Mouse (Mus musculus): ENCODE data around the gene Clec11a. TPM values are rescaled to one million over a fixed set of nuclear protein-coding genes. Genes with fewer than 3 reads are reported as not detected.
"Not testable (repeated sequence)": the region's sequence is repeated elsewhere in the genome, so short reads cannot be mapped to it uniquely, and the experiment has no call there.

Clec11a gene
- polyA plus RNA-seq, 1 experiment from 2014 or later = 1.2 TPM

DNA sequence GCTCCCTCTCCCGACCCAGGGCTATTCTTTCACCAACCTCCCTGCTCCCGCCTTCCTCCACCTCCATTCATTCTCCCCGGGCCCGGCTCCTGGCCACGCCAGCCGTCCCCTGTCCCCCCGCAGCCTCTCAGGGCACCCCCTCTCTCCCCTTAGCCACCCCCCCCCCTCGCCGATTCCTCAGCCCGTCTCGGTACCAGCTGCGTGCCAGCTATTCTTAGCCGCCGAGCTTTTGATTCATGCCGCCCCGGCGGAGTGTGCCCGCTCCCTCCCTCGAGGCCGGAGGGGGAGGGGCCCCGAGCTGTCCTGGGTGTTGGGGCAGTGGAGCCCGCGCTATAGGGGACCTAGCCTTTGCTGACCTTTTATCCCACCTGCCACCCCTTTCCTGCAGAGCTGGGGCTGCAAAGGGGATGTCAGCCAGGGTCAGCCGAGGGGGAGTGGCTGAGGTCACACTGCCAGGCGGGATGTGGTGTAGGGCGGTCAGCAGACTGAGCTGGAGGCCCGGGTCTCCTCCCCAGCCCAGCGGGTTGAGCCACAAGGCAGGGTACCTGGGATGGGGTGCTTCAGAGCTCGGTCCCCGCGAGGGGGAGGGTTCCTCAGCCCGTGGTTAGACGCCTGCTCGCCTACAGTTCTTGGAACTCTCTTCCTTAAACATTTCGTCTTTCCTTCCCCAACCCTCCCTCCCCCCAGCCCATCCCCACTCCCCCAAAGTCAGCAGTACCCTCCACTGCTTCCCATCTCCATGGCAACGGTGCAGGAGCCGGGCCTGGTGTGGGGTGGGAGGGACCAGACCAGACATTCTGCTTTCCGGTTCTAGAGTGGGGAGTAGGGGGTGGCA, 4.4 kb upstream of the Clec11a start:
- peak overlapping the region; percentile 67 for H3K27ac ChIP-seq
- DNase-seq (ENCODE audit: low spot score) = no peak
- H3K4me3 ChIP-seq = peak overlapping the region; percentile 62
- H3K9me3 ChIP-seq = no peaks in the 10 kb centered on the region
- under 1% methylated on average over 35 of the region's 38 CpGs for WGBS
- peaks cover 94% of the 10 kb centered on the region for H3K27me3 ChIP-seq (ENCODE audit: insufficient read depth, poor library complexity, severe bottlenecking)
- peaks cover 25% of the 10 kb centered on the region for H3K4me1 ChIP-seq
- no peaks in the 10 kb centered on the region for H3K36me3 ChIP-seq

DNA sequence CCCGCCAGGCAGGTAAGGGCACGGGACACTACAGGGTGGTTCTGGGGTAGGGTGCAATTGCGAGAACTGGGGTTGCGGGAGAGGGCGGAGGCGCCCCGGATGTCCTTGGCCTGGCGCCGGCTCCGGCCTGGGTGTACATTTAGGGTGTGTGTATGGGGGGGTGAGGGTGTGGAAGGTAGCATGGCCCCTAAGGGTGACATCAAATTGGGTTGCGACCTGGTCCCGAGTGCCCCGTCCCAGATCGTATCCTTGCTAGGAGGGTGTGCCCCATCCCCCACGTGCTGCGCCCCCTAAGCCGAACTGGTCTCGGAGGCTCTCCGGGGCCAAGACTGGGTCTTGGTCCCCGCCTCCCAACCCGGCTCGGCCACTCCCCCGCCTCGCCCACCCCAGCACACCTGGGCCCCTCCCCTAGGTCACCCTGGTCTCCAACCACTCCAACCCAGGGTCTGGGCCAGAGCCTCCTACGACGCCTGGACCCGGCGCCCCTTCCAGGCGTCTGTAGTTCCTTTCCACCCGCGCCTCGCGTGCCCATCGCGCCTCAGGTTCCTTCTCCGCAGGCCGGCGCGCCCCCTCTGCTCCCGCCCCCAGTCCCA, 3.7 kb upstream of the Clec11a start:
- Histone ChIP-seq H3K27me3 (ENCODE audit: insufficient read depth, poor library complexity, severe bottlenecking) (peaks cover 93% of the 10 kb centered on the region), H3K36me3 (no peaks in the 10 kb centered on the region), H3K27ac (peak overlapping the region; percentile 67), H3K4me1 (peaks cover 31% of the 10 kb centered on the region), H3K4me3 (peak overlapping the region; percentile 62), H3K9me3 (no peaks in the 10 kb centered on the region)
- WGBS = under 1% methylated on average over 40 of the region's 40 CpGs
- no peak for DNase-seq (ENCODE audit: low spot score)

DNA sequence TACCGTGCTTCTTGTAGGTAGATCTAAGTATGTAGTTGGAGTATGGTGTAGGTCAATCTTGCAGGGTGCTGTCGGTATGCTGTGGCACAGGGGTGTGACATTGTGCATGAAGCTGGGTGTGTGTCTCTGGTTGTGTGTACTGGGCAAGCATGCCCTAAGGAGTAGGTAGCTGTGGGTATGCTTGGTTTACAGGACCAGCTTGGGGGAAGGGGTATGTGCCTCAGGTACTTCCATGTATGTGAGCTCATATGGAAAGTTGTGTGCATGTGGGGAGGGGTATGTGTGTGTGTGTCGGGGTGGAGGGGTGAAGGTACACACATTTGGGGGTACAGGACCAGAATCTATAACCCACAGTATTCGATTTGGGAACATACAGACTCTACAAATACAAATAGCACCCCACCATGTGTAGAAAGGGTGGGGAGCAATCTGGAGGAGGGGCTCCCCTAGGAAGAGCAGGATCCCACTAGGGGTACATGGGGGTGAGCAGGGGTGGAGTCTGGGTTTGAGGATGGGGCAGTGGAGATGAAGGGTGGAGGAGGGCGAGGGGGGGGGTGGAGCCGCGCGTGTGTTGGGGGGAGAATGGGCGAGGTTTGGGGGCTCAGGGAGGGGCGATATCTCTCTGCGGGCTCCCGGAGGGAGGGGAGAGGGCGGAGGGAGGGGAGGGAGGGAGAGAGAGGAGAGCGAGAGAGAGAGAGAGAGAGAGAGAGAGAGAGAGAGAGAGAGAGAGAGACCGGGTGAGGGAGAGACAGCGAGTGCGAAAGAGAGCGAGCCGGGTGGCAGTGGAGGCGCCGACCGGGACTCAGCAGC, 3.0 kb upstream of the Clec11a start, which contains the start of gene Shank1:
Gene Shank1 (plus strand): TSS at position 779 of the 810 bp plus-strand sequence.
- H3K27ac ChIP-seq = peak within 1 kb of the TSS; percentile 67
- no peaks in the 10 kb centered on the region for H3K9me3 ChIP-seq
- peak within 1 kb of the TSS; percentile 62 for H3K4me3 ChIP-seq
- WGBS = 18% methylated on average over 12 of the region's 22 CpGs
- peaks cover 31% of the 10 kb centered on the region for H3K4me1 ChIP-seq
- H3K36me3 ChIP-seq = no peaks in the 10 kb centered on the region
- DNase-seq (ENCODE audit: low spot score) = no peak
- H3K27me3 ChIP-seq (ENCODE audit: insufficient read depth, poor library complexity, severe bottlenecking) = peaks cover 91% of the 10 kb centered on the region

DNA sequence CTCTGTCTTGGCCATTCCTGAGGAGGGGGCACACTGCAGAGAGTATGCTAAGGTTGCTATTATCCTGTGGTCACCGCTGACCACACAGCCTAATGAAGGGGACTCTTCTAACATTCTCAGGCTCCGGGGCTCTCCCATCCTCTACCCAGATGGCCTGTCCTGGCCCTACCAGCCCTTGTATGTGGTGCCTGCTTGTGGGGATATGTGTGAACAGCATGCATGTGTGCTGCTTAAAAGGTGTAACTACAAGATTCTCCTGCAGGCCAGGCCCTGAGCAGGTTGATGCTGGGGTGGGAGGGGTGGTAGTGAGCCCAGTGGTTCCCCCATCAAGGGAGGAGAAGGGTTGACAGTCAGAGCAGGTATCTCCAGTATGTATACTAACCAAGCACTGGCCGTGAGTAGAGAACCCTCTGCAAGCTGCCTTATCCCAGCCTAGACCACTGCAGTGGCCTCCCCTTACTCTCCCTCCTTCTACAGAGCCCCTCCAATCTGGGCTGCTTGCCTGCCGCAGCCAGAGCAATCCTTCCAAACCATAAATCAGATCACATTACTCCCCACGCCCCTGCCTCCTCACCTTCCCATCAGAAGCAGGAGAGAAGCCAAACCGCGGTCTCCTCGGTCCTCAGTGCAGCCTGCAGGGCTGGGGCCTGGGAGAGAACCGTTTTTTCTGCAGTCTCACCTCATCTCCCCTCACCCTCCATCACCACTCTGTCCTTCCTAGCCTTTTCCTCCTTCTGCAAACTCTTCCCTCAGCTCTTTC, 739 bp upstream of the Clec11a start:
- peaks cover 37% of the 10 kb centered on the region for H3K4me1 ChIP-seq

DNA sequence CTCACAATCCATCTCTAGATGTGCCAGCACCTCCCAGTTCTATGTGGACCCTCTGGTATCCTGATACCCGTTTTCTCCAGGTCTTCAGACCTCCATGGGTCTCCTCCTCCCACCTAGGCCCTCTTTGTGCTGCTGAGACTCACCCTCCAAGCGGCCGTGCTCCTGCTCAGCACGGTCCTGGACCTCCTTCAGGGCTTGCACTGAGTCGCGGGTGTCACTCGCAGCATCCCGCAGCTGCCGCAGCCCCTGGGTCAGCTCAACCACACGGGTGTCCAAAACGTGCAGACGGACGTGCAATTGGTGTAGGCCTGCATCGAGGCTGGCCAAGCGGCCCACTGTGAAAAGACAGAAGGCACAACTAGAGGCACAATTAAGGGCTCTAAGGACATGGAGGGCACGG, 1.0 kb downstream of the Clec11a start:
- no peaks in the 10 kb centered on the region for H3K9me3 ChIP-seq
- peak overlapping the region; percentile 67 for H3K4me3 ChIP-seq
- 10% methylated on average over 16 of the region's 16 CpGs for WGBS
- H3K27me3 ChIP-seq (ENCODE audit: insufficient read depth, poor library complexity, severe bottlenecking) = peaks cover 51% of the 10 kb centered on the region
- peaks cover 20% of the 10 kb centered on the region for H3K4me1 ChIP-seq
- H3K27ac ChIP-seq = 0 out of 2 replicates have a peak overlapping the region, but pooled peaks have one; percentile 54
- no peaks in the 10 kb centered on the region for H3K36me3 ChIP-seq
- DNase-seq (ENCODE audit: low spot score) = no peak

More for the DNA sequence above, 739 bp upstream of the Clec11a start:
- Histone ChIP-seq H3K36me3 (no peaks in the 10 kb centered on the region), H3K4me3 (no peak overlapping the region), H3K9me3 (no peaks in the 10 kb centered on the region), H3K27ac (no peak overlapping the region), H3K27me3 (ENCODE audit: insufficient read depth, poor library complexity, severe bottlenecking) (peaks cover 68% of the 10 kb centered on the region)
- WGBS = 42% methylated on average over 9 of the region's 9 CpGs
- DNase-seq (ENCODE audit: low spot score) = no peak

DNA sequence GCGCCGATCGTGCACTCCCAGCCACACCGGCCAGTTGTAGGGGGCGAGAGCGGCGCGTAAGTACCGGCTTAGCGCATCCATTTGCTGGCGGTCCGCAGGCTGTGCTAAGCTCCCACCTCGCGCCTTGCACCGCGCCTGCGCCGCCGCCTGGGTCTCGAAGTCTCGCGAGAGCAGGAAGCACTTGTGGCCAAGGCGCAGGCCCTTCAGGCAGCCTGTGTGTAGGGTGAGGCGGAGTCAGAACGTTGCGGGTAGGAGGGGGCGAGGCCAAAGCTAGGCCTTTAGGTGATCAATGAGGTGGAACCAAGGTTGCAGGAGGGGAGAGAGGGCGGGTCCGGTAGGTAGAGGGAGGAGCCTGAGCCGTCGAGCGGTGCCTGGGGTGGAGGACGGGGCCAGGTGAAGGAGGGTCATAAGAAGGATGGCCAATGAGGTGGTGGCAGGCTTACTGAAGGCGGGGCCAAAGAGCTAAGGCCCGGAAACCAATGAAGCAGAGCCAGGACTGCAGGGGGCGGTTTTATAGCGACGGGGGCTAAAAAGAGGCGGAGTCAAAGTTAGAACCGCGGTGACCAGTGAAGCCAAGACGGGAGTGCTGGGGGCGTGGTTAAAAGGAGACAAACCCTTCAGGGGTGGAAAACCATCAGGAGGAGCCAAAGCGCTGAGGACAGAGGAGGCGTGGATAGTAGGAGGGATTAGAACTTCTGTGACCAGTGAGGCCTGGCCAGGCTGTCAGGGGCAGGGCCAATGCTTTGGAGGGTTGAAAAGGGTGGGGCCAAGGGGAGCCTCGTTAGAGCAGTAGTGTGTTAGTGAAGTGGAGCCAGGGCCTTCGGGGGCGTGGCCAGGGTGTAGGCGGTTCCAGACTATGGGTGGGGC, 1.7 kb downstream of the Clec11a start:
- Histone ChIP-seq H3K4me1 (peaks cover 13% of the 10 kb centered on the region), H3K27ac (peak overlapping the region; percentile 91), H3K27me3 (ENCODE audit: insufficient read depth, poor library complexity, severe bottlenecking) (peaks cover 44% of the 10 kb centered on the region), H3K4me3 (peak overlapping the region; percentile 67), H3K36me3 (no peaks in the 10 kb centered on the region), H3K9me3 (no peaks in the 10 kb centered on the region)
- WGBS = under 1% methylated on average over 49 of the region's 49 CpGs
- peak; percentile 99 for DNase-seq (ENCODE audit: low spot score)

DNA sequence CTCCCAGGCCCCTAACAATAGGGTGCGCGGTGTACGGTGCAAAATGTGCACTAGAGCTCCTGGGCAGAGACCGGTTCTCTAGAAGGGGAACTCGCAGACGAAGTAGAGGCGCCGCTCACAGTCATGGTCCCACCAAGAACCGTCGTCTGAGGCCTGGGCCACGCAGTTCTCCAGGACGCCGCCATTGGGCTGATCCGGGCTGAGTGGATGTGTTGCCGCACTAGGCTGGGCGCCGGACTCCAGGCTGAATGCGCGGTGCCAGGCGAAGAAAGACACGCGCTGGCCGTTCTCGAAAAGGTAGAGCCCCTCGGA, 2.3 kb downstream of the Clec11a start:
- Histone ChIP-seq H3K36me3 (no peaks in the 10 kb centered on the region), H3K27ac (peak overlapping the region; percentile 91), H3K4me3 (peak overlapping the region; percentile 67), H3K27me3 (ENCODE audit: insufficient read depth, poor library complexity, severe bottlenecking) (peaks cover 38% of the 10 kb centered on the region), H3K4me1 (peaks cover 13% of the 10 kb centered on the region), H3K9me3 (no peaks in the 10 kb centered on the region)
- no peak for DNase-seq (ENCODE audit: low spot score)
- 1% methylated on average over 25 of the region's 25 CpGs for WGBS

DNA sequence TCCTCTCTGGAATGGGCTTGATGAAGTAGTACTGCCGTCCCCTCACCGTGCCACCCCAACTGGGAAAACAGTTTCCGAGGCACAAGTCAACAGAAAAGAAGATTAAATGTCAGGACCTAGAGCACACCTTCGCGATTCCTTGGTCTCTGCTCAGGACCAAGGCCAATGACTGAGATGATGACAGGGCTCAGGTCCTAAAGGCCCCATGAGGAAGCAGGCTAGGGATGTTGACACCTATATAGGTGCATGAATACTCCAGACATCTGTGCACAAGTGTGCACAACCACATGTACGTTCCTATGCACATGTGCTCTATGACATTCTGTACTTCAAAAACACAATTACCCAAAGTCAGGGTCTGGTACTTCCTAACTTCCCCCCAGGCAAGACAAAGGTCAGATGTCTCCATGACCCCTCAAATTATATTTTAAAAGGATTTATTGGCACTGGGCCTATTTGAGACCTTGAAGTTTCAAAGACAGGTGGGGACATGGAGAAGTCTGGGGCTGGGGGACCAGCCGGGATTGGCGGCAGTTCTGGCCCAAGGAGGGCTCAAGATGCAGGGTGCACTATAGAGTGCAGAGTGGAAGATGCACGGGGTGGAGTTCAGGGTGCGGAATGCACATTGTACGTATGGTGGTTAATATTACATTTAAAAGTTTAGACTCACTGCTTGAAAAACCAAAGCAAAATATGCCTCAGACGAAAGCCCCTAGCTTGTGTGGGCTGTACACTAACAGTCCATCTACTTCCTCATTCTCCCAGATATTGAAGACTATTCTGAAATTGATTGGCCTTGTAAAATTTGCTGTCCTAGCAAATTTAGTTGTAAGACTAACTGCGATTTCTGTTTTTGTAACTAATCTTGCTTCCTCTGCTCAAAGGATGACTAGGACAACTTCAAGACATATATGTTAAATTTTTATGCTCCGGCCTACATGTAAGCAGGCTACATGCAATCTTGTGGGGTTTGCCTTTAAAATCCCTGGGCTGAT, 3.1 kb downstream of the Clec11a start:
- 87% methylated on average over 14 of the region's 14 CpGs for WGBS
- H3K27me3 ChIP-seq (ENCODE audit: insufficient read depth, poor library complexity, severe bottlenecking) = peaks cover 30% of the 10 kb centered on the region
- no peaks in the 10 kb centered on the region for H3K36me3 ChIP-seq
- peak overlapping the region; percentile 67 for H3K4me3 ChIP-seq
- peak overlapping the region; percentile 91 for H3K27ac ChIP-seq
- no peak for DNase-seq (ENCODE audit: low spot score)
- H3K4me1 ChIP-seq = peaks cover 13% of the 10 kb centered on the region
- no peaks in the 10 kb centered on the region for H3K9me3 ChIP-seq

DNA sequence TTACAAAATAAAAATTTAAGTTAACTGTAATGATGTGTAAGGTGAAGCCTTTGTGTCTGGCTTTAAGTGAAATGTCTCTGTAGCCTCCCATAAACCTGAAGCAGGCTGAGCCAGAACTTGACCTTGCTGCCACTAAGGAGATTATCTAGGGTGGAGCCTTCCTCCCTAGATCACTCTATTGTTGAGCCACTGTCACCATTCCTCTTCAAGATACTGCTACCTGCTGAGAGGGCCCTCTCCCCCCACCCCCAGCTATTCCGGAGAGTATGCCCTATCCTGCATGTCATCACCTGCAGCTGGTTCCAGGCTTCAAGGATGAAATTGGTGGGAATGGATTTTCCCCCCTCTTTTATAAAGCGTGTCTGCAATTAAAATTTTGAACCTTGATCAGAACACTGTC, 9.2 kb downstream of the Clec11a start:
- WGBS = 58% methylated on average over 2 of the region's 2 CpGs

DNA sequence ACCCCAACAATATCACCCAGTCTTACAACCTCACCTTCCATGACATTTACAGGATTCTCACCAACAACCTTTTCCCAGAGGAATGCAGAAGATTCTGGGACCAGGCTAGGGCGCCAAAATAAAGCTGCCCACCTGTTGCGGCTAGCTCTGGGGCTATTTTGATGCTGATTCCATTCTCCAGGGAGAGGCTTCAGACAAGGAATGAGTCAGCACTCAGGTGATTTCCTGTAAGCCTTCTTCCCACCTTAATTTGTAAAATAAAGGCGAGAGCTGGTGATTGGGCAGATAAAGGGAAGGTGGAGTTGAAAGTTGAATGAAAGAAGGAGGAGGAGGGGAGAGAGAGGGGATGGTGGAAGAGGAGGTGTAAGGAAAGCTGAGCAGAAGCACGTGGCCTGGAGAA, 15.3 kb downstream of the Clec11a start:
- Histone ChIP-seq H3K4me3 (no peak overlapping the region), H3K27ac (no peak overlapping the region), H3K9me3 (peaks cover 6% of the 10 kb centered on the region; the same call in 1 of the 2 replicates), H3K4me1 (no peaks in the 10 kb centered on the region), H3K36me3 (no peaks in the 10 kb centered on the region), H3K27me3 (ENCODE audit: insufficient read depth, poor library complexity, severe bottlenecking) (peaks cover 4% of the 10 kb centered on the region; the same call in 1 of the 2 replicates)
- no peak for DNase-seq (ENCODE audit: low spot score)
- WGBS = 57% methylated on average over 4 of the region's 4 CpGs

More for the DNA sequence above, 9.2 kb downstream of the Clec11a start:
- not testable (repeated sequence) for DNase-seq (ENCODE audit: low spot score); H3K36me3 ChIP-seq; H3K27me3 ChIP-seq (ENCODE audit: insufficient read depth, poor library complexity, severe bottlenecking); H3K4me3 ChIP-seq; H3K9me3 ChIP-seq; H3K27ac ChIP-seq; H3K4me1 ChIP-seq

DNA sequence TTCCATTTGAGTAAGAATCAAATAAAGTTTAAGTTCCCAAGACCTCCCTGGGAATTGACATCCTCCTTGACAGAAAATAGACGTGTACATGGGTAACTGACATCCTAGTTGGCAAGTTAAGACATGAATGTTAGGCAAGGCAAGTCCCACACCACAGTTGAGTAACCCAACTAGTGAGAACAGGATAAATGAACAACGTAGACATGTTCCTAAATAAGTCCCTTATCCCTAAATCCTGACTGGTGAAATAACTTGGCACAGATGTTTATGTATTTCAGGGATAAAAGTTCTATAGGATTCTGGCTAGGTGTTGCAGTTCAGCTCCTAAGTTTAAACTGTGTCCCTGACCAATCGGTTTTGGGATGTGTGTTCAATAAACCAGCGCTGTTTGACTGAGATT, 15.7 kb downstream of the Clec11a start:
- DNase-seq (ENCODE audit: low spot score) = no peak
- H3K4me1 ChIP-seq = no peaks in the 10 kb centered on the region
- H3K27me3 ChIP-seq (ENCODE audit: insufficient read depth, poor library complexity, severe bottlenecking) = peaks cover 4% of the 10 kb centered on the region; the same call in 1 of the 2 replicates
- 74% methylated on average over 4 of the region's 4 CpGs for WGBS
- no peak overlapping the region for H3K4me3 ChIP-seq
- peaks cover 7% of the 10 kb centered on the region; the same call in 1 of the 2 replicates for H3K9me3 ChIP-seq
- no peaks in the 10 kb centered on the region for H3K36me3 ChIP-seq
- H3K27ac ChIP-seq = no peak overlapping the region

Measured in heart, embryonic 10.5 days (tissue).